Mouse (Mus musculus): ENCODE measurements around the gene Tex30. TPM values are rescaled to one million over a fixed set of nuclear protein-coding genes. Genes with fewer than 3 reads are reported as not detected.

Gene Tex30
- total and polyA plus RNA-seq, 2 experiments = 3.5 to 7.7 TPM

- peak overlapping the region; percentile 8; the same call in 1 of the 2 replicates for H3K9ac ChIP-seq (ENCODE audit: low read depth, low read length)
- H3K27me3 ChIP-seq (ENCODE audit: control insufficient read depth, insufficient read depth, low read length) = no peaks in the 10 kb centered on the region
- H3K36me3 ChIP-seq (ENCODE audit: control insufficient read depth, insufficient read depth, low read length) = no peaks in the 10 kb centered on the region
- H3K4me3 ChIP-seq (ENCODE audit: insufficient read depth, low read depth, low read length) = peak overlapping the region; percentile 31; the same call in 1 of the 2 replicates
- peak; percentile 57 for DNase-seq (ENCODE audit: extremely low read depth, low read depth, low spot score)
- WGBS = 1% methylated on average over 17 of the region's 17 CpGs
- peaks cover 4% of the 10 kb centered on the region; the same call in 1 of the 2 replicates for H3K4me1 ChIP-seq (ENCODE audit: control insufficient read depth, insufficient read depth, low read length)
- H3K79me2 ChIP-seq (ENCODE audit: control insufficient read depth, insufficient read depth, low read length) = no peaks in the 10 kb centered on the region
- TF ChIP-seq CTCF (IDR thresholded peaks at IDR 0.05; ENCODE audit: low read depth, low read length) = peak; percentile 59
- TF ChIP-seq POLR2A (IDR thresholded peaks at IDR 0.05; ENCODE audit: extremely low read depth, insufficient read depth, low read length) = no peak
- H3K27ac ChIP-seq (replicated peaks; ENCODE audit: insufficient read depth, low read depth, low read length) = no peak overlapping the region
Observed at GRCm38 (mm10) chr1:44041797-44042554, 60.3 kb downstream of the Tex30 start.

Other genes starting within 250 kb of the Tex30 start
- gene Tpp2, start 168.8 kb downstream of the Tex30 start, total RNA-seq (2014; rRNA removed) = 39.6 and 41.0 TPM in 2 replicates
- 3.5 and 4.1 TPM in 2 replicates for gene Tpp2, start 168.8 kb downstream of the Tex30 start, polyA plus RNA-seq (2012; rRNA removed)
- not detected in 2 replicates for gene Mettl21c, start 82.4 kb downstream of the Tex30 start, total RNA-seq (2014; rRNA removed)
- not detected in 2 replicates for gene Mettl21c, start 82.4 kb downstream of the Tex30 start, polyA plus RNA-seq (2012; rRNA removed)
- 0.07 and 0.09 TPM in 2 replicates for gene Gm8251, start 40.5 kb downstream of the Tex30 start, total RNA-seq (2014; rRNA removed)
- gene Gm8251, start 40.5 kb downstream of the Tex30 start, polyA plus RNA-seq (2012; rRNA removed) = not detected in 2 replicates
- gene Kdelc1, start 16.4 kb upstream of the Tex30 start, total RNA-seq (2014; rRNA removed) = 6.9 and 7.4 TPM in 2 replicates
- gene Kdelc1, start 16.4 kb upstream of the Tex30 start, polyA plus RNA-seq (2012; rRNA removed) = 5.4 and 7.8 TPM in 2 replicates
- 7.5 and 7.8 TPM in 2 replicates for gene Bivm, start 16.5 kb upstream of the Tex30 start, total RNA-seq (2014; rRNA removed)
- gene Bivm, start 16.5 kb upstream of the Tex30 start, polyA plus RNA-seq (2012; rRNA removed) = 5.1 and 6.5 TPM in 2 replicates
- 14.3 and 14.9 TPM in 2 replicates for gene Ercc5, start 45.3 kb upstream of the Tex30 start, total RNA-seq (2014; rRNA removed)
- gene Ercc5, start 45.3 kb upstream of the Tex30 start, polyA plus RNA-seq (2012; rRNA removed) = 2.4 and 3.1 TPM in 2 replicates
- gene Mettl21e, start 116.5 kb upstream of the Tex30 start, total RNA-seq (2014; rRNA removed) = not detected in 2 replicates
- not detected in 2 replicates for gene Mettl21e, start 116.5 kb upstream of the Tex30 start, polyA plus RNA-seq (2012; rRNA removed)